Mouse (Mus musculus): ENCODE measurements around the gene Apoa2. TPM values are rescaled to one million over a fixed set of nuclear protein-coding genes. Genes with fewer than 3 reads are reported as not detected.
"Not testable (repeated sequence)": the region's sequence is repeated elsewhere in the genome, so short reads cannot be mapped to it uniquely, and the experiment has no call there.

Apoa2 gene
- polyA plus RNA-seq, 1 experiment from 2014 or later = 4.4 TPM

- 64% methylated on average over 3 of the region's 3 CpGs for WGBS
- no peaks in the 10 kb centered on the region for H3K9me3 ChIP-seq
- no peak overlapping the region for H3K4me2 ChIP-seq
- no peak overlapping the region for H3K9ac ChIP-seq
- H3K27ac ChIP-seq = no peak overlapping the region
- peaks cover 21% of the 10 kb centered on the region for H3K36me3 ChIP-seq
- H3K4me1 ChIP-seq (replicated peaks) = no peaks in the 10 kb centered on the region
- no peak overlapping the region for H3K4me3 ChIP-seq
- ATAC-seq (ENCODE audit: low FRiP score) = no peak
- H3K27me3 ChIP-seq = no peaks in the 10 kb centered on the region
Measured at GRCm38 (mm10) chr1:171230215-171230614, 5.4 kb downstream of the Apoa2 start.

GRCm38 (mm10) chr1:171231844-171232243, 7.0 kb downstream of the Apoa2 start:
- Histone ChIP-seq H3K9me3 (no peaks in the 10 kb centered on the region), H3K9ac (no peak overlapping the region), H3K4me3 (no peak overlapping the region), H3K4me1 (replicated peaks) (no peaks in the 10 kb centered on the region), H3K27me3 (no peaks in the 10 kb centered on the region), H3K27ac (no peak overlapping the region), H3K4me2 (no peak overlapping the region), H3K36me3 (peaks cover 37% of the 10 kb centered on the region)
- ATAC-seq (ENCODE audit: low FRiP score) = no peak
- 77% methylated on average over 4 of the region's 4 CpGs for WGBS

- Histone ChIP-seq H3K4me1 (replicated peaks) (no peaks in the 10 kb centered on the region), H3K4me2 (no peak overlapping the region), H3K27me3 (no peaks in the 10 kb centered on the region), H3K4me3 (no peak overlapping the region), H3K9ac (no peak overlapping the region), H3K9me3 (no peaks in the 10 kb centered on the region), H3K36me3 (peaks cover 42% of the 10 kb centered on the region), H3K27ac (no peak overlapping the region)
- no peak for ATAC-seq (ENCODE audit: low FRiP score)
- 91% methylated on average over 5 of the region's 5 CpGs for WGBS
Measured at GRCm38 (mm10) chr1:171232348-171232747, 7.5 kb downstream of the Apoa2 start.

GRCm38 (mm10) chr1:171232800-171233730, 8.2 kb downstream of the Apoa2 start:
- Histone ChIP-seq H3K27me3 (no peaks in the 10 kb centered on the region), H3K27ac (no peak overlapping the region), H3K9ac (0 out of 2 replicates have a peak overlapping the region, but pooled peaks have one; percentile 19), H3K9me3 (no peaks in the 10 kb centered on the region), H3K36me3 (peaks cover 49% of the 10 kb centered on the region), H3K4me2 (no peak overlapping the region), H3K4me3 (no peak overlapping the region), H3K4me1 (replicated peaks) (no peaks in the 10 kb centered on the region)
- ATAC-seq (ENCODE audit: low FRiP score) = no peak
- 87% methylated on average over 12 of the region's 12 CpGs for WGBS

GRCm38 (mm10) chr1:171234126-171234525, 9.3 kb downstream of the Apoa2 start, which contains the start of gene Fcer1g:
Fcer1g (minus strand) TSS chr1:171234365.
- Histone ChIP-seq H3K9me3 (no peaks in the 10 kb centered on the region), H3K27ac (no peak within 1 kb of the TSS), H3K9ac (0 out of 2 replicates have a peak within 1 kb of the TSS, but pooled peaks have one; percentile 19), H3K36me3 (peaks cover 60% of the 10 kb centered on the region), H3K4me1 (replicated peaks) (no peaks in the 10 kb centered on the region), H3K4me3 (no peak within 1 kb of the TSS), H3K27me3 (no peaks in the 10 kb centered on the region), H3K4me2 (no peak within 1 kb of the TSS)
- no peak for ATAC-seq (ENCODE audit: low FRiP score)
- WGBS = 94% methylated on average over 14 of the region's 14 CpGs

GRCm38 (mm10) chr1:171234538-171234937, 9.7 kb downstream of the Apoa2 start:
- no peak overlapping the region for H3K27ac ChIP-seq
- no peak for ATAC-seq (ENCODE audit: low FRiP score)
- 95% methylated on average over 4 of the region's 4 CpGs for WGBS
- H3K9ac ChIP-seq = no peak overlapping the region
- H3K36me3 ChIP-seq = peaks cover 63% of the 10 kb centered on the region
- no peak overlapping the region for H3K4me2 ChIP-seq
- no peaks in the 10 kb centered on the region for H3K27me3 ChIP-seq
- no peaks in the 10 kb centered on the region for H3K4me1 ChIP-seq (replicated peaks)
- no peaks in the 10 kb centered on the region for H3K9me3 ChIP-seq
- H3K4me3 ChIP-seq = no peak overlapping the region

GRCm38 (mm10) chr1:171235791-171236190, 10.9 kb downstream of the Apoa2 start:
- Histone ChIP-seq H3K4me3 (no peak overlapping the region), H3K4me1 (replicated peaks) (no peaks in the 10 kb centered on the region), H3K4me2 (no peak overlapping the region), H3K27ac (no peak overlapping the region), H3K9ac (no peak overlapping the region), H3K9me3 (no peaks in the 10 kb centered on the region), H3K27me3 (no peaks in the 10 kb centered on the region), H3K36me3 (peaks cover 76% of the 10 kb centered on the region)
- 90% methylated on average over 4 of the region's 4 CpGs for WGBS
- no peak for ATAC-seq (ENCODE audit: low FRiP score)

GRCm38 (mm10) chr1:171237438-171237837, 12.6 kb downstream of the Apoa2 start:
- no peak for ATAC-seq (ENCODE audit: low FRiP score)
- H3K9ac ChIP-seq = no peak overlapping the region
- peaks cover 91% of the 10 kb centered on the region for H3K36me3 ChIP-seq
- WGBS = 89% methylated on average over 6 of the region's 6 CpGs
- no peaks in the 10 kb centered on the region for H3K27me3 ChIP-seq
- no peaks in the 10 kb centered on the region for H3K9me3 ChIP-seq
- H3K4me1 ChIP-seq (replicated peaks) = no peaks in the 10 kb centered on the region
- no peak overlapping the region for H3K4me2 ChIP-seq
- no peak overlapping the region for H3K4me3 ChIP-seq
- no peak overlapping the region for H3K27ac ChIP-seq

GRCm38 (mm10) chr1:171238463-171238862, 13.6 kb downstream of the Apoa2 start:
- Histone ChIP-seq H3K9ac (no peak overlapping the region), H3K4me3 (no peak overlapping the region), H3K9me3 (no peaks in the 10 kb centered on the region), H3K36me3 (peaks cover 98% of the 10 kb centered on the region), H3K4me2 (no peak overlapping the region), H3K27me3 (no peaks in the 10 kb centered on the region), H3K27ac (no peak overlapping the region), H3K4me1 (replicated peaks) (no peaks in the 10 kb centered on the region)
- WGBS = 77% methylated on average over 14 of the region's 14 CpGs
- no peak for ATAC-seq (ENCODE audit: low FRiP score)

GRCm38 (mm10) chr1:171239992-171240744, 15.3 kb downstream of the Apoa2 start:
- Histone ChIP-seq H3K27me3 (no peaks in the 10 kb centered on the region), H3K4me2 (no peak overlapping the region), H3K4me3 (no peak overlapping the region), H3K36me3 (peaks cover 92% of the 10 kb centered on the region), H3K4me1 (replicated peaks) (0 out of 2 replicates have a peak, but pooled peaks cover 3% of the 10 kb centered on the region), H3K9me3 (no peaks in the 10 kb centered on the region), H3K27ac (no peak overlapping the region), H3K9ac (no peak overlapping the region)
- ATAC-seq (ENCODE audit: low FRiP score) = no peak
- 74% methylated on average over 15 of the region's 15 CpGs for WGBS

- Histone ChIP-seq H3K9ac (no peak overlapping the region), H3K9me3 (no peaks in the 10 kb centered on the region), H3K4me2 (no peak overlapping the region), H3K36me3 (peaks cover 86% of the 10 kb centered on the region), H3K27me3 (no peaks in the 10 kb centered on the region), H3K27ac (no peak overlapping the region), H3K4me1 (replicated peaks) (peaks cover 8% of the 10 kb centered on the region), H3K4me3 (no peak overlapping the region)
- no peak for ATAC-seq (ENCODE audit: low FRiP score)
- WGBS = 94% methylated on average over 10 of the region's 10 CpGs
Measured at GRCm38 (mm10) chr1:171240911-171241310, 16.1 kb downstream of the Apoa2 start.

- not testable (repeated sequence) for H3K27ac ChIP-seq; ATAC-seq (ENCODE audit: low FRiP score)
- 84% methylated on average over 12 of the region's 12 CpGs for WGBS
Measured at GRCm38 (mm10) chr1:171241952-171242351, 17.1 kb downstream of the Apoa2 start.

More at GRCm38 (mm10) chr1:171241952-171242351, 17.1 kb downstream of the Apoa2 start:
- not testable (repeated sequence) for H3K4me3 ChIP-seq, H3K9ac ChIP-seq, H3K27me3 ChIP-seq, H3K4me2 ChIP-seq, H3K9me3 ChIP-seq
- Histone ChIP-seq H3K4me1 (replicated peaks) (peaks cover 15% of the 10 kb centered on the region), H3K36me3 (peaks cover 76% of the 10 kb centered on the region)
